Mouse (Mus musculus) liver, embryonic 14.5 days (tissue): ENCODE results near the gene B020031M17Rik.
"Not testable (repeated sequence)": the region's sequence is repeated elsewhere in the genome, so short reads cannot be mapped to it uniquely, and the experiment has no call there.

ENCODE experiments used
- CTCF ChIP-seq: IDR thresholded peaks from 2 replicates; pipeline ENCODE4 v1.5.1; 2016; ENCODE audit warnings: antibody characterized with exemption, low read depth, control low read depth
- EP300 ChIP-seq: IDR thresholded peaks from 2 replicates; pipeline ENCODE4 v1.6.1; 2016; ENCODE audit warnings: antibody characterized with exemption, low read depth

DNA sequence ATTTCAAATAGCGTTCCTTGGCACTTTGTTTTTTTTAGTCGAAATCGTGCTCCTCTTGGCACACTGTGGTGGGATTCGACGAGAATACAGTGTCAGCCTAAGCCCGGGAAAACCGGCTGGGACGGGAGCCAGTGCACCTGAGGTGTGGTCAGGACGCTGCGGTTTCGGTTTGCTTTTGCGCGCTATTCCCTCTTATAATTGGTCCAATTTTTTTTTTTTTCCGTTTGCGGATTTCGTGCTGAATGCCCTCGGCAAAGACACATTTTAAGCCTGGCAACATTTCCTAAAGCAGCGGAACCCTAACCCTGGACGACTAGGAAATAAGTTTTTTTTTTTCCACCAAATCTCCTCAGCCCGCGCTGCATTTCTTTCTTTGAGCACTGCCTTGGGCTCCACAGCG, 15.4 kb upstream of the B020031M17Rik start:
- not testable (repeated sequence) for TF ChIP-seq CTCF, EP300
